Mouse (Mus musculus) thymus, postnatal 10 days (tissue): ENCODE data around the gene Suco.

Experiments
- DNase-seq, 2 experiments: peaks; one replicate each; pipeline ENCODE4 v3.0.0; 2021; ENCODE audit warnings: low spot score in 2 of 2

The Suco gene

DNA sequence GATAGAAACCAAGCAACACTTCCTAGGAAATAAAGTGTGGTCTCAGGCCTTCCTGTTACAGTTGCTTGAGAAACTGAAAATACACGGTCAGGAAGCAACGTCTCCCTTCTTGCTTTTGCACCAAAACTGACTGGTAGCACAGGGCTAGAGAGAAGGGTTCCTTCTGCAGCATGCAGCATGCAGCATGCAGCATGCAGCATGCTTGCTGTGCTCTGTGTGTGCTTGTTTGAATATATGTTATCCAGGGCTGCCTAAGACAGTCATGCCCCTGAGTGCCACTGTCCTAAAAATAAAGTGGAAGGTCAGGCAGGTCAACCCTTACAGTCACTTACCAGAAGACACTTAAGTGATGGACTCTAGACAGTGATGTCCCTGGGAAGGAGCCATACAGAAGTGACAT, 17.6 kb upstream of the Suco start:
- no peak for DNase-seq

DNA sequence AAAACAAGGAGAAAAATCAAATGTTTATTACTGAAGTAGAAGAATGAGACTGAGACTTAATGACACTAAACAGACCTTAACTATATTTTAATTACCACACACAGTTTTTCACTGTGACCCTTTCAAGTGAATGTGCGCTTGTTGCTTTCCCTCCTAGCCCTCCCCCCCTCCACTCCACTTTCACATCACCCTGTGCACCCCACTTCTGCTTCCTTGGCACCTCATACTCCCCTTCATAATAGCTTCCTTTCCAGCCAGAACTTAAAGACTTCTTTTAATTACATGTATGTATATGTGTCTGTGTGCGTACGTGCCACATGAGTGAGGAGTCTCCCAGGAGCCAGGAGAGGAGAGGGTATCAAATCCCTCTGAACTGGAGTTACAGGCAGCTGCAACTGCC, 12.3 kb upstream of the Suco start:
- no peak for DNase-seq

DNA sequence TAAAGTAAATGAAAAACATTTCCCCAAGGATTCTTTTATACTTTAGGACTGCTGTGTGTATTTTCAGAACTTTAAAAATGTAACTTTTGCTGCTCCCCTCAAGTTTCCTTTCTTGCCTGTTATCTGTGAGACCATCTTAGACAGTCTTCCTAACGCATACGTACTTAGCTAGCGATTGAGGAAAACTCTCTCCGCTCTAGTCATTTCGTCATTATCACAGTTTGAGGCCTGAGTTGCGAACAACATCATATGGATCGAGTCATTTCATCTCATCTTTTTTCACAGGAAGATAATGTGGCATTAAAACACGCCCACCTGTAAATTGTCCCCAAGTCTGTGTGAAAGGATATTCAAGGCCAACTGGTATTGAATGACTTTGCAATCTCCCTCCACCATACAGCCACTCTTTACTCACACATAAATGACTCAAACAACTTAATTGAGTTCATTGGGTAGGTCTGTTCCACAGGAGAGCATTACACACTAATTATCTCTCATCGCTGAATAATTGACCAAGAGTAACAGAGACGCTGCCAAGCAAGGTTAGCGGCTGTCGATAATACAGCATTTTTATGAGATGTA, 11.3 kb upstream of the Suco start:
- DNase-seq: no peak

DNA sequence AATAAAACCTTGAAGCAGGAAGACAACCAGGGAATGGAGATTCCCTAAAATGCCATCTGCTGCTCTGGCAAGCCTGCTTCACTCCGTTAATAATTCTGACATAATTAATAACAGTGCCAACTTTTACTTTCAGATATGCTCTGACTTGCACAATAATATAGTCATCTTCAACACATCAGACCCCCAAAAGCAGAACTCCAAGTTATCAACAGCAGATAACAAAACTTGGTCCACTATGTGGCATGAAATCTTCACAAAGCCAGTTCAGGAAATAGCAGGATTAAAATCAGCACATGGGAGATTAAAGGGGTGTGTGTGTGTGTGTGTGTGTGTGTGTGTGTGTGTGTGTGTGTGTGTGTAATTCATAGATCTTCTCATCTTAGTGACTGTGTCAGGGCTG, 9.3 kb upstream of the Suco start:
- DNase-seq: no peak

DNA sequence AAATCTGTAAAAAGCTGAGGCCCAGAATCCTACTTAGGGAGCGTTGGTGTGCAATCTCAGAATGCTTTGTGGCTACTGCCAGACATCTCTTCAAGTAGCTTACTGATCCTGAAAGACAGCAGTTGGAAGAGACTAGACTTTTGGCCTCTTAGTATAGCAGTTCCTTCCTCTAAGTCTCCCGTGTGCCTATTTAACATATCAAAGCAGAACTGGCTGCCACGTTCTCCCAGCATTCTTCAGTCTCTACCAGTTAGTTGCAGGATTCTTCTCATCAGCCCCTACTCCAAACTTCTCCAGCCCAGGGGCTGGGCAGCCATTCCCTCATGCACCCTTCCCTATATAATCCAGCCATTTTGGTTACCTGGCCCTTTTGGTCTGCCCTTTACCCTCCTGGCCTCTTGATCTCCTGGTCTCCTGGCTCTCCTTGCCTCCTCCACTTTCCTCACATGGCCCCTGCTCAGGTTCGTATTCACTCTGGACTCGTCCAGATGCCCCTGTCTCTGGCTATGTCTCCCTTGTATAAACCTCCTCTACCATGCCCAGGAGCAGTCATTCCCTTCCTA, 1.2 kb upstream of the Suco start:
- DNase-seq: no peak

DNA sequence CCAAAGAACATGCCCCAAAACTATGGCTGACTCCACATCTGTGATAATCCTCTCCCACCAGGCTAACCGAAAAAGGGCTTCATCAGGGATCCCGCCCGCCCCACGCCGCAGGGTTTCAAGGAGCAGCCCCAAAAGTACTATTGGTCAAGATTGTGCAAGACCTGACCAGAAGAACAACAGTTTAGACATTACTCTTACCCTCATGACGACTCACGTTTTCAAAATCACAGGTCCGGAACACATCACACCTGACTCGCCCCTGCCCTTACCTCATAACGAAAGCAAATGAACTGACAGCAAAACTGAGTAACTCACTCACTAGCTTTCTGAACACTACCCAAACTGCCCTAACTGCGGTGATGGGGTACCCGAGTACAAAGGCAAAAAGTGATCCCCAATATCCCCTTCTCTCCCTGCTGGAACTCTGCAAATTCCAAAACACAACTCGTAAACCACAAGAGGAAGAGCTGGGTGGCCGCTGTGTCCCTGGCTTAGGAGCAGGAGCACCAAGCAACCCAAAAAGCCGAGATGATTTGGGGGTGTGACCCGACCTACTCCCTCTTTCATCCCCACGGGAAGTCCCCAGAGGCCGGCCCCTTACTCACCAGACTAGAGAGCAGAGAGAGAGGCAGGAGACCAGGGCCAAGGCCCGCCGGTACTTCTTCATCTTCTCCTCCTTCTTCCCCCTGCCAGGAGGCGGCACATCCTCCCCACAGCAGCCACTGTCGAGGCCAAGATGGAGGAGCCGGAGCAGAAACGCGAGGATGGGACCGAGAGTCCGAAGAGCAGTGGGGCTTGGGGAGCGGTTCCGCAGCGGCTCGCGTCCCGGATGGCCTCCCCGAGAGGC, 553 bp downstream of the Suco start:
- DNase-seq: peak; percentile 9 to 11

DNA sequence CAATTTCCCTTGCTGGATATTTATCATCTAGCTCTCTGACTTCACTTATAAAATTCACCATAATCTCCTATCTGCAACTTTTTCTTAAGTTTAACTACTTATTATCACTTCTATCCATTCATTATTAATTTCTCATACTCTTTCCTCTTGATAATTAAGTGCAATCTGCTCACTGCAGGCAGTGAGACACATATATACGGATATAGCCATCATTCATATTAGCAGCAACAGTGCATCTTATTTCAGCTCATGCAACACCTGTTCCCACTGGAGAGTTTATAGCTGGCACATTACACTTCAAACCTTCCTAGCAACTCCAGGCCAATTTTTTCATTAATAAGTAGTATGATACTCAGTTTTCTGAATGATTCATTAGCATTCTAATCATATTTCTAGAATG, 7.1 kb downstream of the Suco start:
- DNase-seq: no peak

DNA sequence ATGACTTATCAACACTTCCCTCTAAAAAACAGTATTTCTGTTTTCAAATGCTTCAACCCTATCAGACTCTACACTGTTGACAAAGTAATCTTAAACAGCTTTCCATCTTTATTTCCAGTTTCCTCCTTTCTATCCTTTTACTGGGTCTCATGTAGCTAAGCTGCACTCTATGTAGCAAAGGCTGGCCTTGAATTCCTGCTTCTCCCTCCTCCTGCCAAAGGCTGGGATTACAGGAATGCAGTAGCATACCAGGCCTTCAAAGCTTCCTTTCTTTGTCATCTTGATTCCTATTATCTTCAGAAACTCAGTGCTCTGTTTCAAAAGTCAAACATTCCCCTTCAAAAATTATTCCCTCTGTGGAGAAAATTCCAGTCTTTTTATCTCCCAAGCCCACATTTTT, 8.1 kb downstream of the Suco start:
- no peak for DNase-seq

DNA sequence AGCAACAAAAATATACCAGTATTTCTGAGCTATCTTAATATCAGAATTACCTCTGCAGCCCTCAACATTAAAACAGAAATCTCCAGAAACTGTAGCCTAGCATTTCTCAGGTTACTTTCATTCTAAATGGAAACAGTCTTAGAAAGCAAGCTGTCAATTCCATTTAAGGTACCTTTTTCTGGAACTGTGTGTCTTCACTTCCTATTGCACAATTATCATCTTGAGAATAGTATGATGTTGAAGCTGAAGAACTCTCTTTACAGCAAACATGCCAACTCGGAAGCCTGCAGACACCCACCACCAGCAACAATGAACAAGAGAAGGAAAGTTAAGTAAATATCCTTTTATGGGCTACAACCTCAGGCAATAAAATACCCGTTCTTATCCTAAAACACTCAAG, 12.7 kb downstream of the Suco start:
- DNase-seq: no peak

DNA sequence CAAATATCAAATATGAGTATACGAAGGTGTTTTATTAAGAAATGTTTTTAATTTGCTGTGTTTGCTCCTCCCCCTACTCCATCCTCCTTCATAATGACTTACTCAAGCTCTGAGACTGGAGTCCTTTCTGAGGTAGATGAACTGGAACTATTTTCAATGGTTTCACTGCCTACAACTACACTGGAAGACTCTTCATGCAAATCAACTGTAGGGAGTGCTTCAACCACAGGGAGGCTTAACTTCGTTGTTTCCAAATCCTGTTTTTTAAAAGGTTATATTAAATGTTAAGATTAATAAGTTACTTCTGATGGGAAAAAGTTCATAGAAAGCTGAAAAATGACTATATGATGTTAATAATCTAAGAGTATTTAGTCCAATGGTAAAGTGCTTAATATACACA, 17.2 kb downstream of the Suco start:
- DNase-seq: no peak

DNA sequence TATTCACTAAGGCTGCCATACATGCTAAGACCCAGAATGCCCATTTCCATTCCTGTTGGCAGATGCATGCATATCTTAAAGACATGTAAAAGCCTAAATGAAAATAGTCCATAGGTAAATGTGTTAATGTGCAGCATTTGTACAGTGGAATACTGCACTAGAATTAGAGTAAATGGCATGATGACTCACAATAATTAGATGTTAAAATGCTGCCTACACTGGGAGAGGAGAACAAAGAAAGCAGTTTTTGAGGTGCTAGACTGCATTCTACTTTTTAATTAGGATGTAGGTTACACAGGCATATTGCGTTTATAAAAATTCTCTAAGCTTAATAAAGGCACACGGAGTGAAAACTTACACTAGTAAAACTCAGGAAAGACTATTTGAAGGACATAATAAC, 49.8 kb downstream of the Suco start:
- DNase-seq: no peak

DNA sequence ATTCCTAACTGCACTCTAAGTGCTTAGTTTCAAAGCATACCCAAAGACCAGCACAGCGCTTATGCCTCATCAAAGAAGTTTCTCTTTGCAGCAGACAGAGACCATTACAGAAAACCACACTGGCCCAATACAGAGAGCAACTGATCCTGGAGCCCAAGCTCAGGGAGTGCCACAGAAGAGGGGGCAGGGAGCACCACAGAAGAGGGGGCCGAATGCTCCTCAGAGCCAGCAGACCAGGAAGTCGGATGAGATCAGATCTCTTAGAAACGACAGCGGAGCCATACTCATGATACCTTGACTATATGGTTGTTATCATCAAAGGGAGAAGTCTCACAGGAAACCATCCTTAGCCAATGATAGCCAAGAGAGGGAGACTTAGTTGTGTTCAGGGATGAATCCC, 67.1 kb downstream of the Suco start:
- no peak for DNase-seq

DNA sequence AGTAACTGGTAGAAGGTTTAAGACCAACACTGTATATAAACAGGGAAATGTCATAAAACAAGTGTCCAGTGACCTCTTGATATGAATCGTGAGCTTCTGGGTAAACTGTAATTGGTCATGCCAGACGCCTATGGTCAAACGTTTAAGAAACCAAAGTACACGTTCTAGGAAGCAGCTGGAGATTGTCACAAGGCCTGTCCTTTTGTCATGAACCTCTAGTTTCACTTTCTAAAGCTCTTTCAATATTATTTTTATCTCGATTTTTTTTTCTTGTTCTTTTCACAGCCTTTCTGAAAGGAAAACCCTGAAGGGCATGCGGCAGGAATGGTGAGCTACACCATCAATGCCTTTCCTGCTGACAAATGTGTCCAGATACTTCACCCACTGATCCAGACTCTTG, 67.5 kb downstream of the Suco start:
- no peak for DNase-seq

DNA sequence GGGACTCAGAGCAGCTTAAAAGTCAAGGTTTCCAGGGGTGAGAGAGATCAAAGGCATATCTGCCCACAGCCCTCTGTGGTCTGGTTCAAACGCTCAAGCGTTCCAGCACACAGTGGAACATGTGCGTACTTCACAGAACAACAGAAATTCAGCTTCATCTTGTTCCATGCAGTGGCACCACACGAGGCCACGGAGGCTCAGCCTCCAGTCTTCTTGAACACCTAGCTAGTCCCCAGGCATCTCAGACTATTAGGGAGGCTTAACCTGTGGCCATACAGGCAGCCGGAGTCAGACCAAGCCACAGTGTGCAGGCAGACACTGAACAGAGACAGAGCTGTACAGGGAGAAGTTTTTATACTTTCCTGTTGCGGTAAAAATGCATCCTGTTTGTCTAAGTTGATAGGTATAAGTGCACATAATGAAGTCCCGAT, 71.9 kb downstream of the Suco start:
- no peak for DNase-seq

DNA sequence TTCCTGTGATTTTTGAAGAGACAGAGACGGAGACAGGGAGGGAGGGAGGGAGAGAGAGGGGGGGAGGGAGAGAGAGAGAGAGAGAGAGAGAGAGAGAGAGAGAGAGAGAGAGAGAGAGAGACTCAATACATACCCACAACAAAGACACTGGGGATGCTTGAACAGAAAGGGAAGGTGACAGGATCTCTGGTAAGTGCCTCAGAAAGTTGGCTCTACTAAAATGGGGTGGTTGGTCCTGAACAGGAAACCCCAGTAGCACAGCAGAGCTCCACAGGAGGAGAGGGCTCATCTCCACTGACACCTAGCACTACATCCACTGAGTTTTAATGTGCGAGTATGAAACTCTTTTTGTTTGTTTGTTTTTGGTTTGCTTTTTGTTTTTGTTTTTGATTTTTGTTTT, 75.2 kb downstream of the Suco start:
- DNase-seq: no peak

DNA sequence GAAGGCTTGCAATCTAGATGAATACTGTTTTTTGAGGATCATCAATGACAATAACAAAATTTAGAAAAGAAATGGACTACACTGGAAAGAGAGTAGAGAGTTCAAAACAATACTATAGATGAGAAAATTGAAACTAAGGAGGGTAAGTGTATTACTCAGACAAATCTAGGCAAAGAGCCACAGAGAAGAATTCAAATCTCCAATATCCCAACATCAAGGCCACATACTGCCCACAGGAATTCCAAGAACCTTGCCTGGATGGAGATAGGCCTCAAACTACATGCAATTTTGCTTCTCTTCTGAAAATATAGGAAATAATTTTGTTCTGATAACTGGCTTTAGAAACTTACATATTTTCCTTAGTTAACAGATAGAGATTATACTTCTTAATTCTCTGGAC, 76.2 kb downstream of the Suco start:
- no peak for DNase-seq

DNA sequence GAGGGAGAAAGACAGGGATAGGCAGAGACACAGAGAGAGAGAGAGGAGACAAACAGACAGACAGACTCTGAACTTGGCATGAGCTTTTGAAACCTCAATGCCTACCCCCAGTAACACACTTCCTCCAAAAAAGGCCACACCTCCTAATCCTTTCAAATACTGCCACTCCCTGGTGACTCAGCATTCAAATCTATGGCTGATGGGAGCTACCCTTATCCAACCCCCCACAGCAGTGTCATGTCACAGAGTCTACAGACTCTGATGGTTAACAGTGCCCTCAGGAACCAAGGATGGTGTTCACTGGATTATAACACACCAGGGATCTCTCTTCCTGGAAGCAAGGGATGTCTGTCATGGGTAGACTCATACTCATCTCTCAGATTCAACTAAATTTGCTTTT, 76.7 kb downstream of the Suco start:
- no peak for DNase-seq

DNA sequence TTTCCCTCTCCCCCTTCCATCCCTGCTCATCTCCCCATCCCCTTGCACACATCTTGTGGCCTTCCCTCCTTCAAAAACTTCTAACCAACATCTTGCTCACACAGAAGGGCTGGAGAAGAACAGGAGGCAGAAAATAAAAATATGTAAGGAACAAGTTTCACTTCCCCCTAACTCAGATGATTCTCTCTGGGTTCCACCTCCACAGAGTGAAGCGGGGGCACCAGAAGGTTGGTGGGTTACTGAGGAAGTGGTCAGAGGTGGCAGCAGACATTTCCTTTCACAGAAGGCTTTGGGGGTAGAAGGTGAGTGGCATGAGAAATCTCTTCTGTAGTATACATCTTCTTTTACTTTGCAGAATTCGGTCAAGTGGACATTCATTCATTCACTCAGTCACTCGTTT, 77.6 kb downstream of the Suco start:
- peak in 1 of 2 experiments; percentile 27 for DNase-seq

DNA sequence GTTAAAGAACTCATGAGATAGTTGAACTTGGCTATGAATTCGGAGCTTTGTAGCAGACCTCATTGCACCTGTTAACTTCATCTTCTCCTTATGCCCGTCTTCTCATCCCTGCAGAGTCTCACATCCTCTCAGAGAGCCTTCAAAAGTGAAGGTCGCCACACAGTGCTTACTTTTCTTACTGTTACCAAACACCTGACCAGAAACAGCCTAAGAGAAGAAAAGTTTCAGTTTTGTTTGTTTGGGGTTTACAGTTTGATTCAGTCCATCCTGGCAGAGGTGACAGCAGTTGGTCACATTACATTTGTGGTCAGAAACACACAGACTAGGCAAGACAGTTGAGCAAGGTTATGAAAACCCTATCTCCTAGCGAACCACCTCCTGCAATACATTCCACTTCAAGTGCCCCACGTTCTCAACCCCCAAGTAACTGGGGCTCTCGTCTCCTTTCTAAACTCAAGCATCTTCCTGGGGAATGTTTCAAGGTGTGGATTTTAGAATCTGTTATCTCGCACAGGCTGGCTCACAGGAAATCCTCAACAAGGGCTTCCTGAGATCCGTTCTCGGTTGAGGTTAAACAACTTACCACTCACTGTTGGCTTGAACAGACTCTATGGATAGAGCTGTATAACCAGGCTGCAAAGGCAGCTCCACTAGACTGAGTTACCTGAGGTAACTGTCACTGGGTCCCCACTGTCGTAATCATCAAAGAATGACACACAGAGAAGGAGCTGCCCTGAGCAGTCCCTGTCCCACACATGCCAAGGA, 81.9 kb downstream of the Suco start:
- DNase-seq: no peak

DNA sequence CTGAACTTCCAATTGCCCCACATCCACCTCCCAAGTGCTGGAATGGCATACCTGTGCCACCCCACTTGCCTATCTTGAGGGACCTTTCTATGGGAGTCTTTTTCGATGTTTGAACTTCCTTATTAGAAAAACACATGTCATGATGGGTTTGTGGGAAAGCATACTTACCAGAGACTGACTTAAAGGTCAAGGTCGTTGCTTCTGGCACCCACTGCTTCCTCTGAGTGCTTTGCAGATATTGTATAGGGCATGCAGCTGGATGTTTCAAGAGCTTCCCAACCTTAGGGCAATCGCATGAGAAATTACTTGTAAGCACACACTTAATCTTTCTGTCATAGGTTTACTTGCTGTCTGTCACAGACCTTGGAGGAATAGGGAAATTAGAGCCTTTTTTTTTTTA, 83.2 kb downstream of the Suco start:
- DNase-seq: no peak

DNA sequence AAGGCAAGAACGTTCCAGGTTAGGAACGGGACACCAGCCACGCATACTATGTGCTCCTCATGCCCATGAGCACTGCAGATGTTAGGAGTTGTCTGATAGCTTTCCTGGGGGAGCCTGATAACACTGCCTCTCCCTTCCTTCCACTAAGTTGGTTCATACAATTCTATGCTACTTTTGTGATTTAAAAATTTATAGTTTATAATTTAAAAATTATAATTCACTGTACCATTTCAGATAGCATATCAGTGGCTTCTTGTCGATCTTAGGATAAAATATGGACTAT, 83.9 kb downstream of the Suco start:
- DNase-seq: no peak

DNA sequence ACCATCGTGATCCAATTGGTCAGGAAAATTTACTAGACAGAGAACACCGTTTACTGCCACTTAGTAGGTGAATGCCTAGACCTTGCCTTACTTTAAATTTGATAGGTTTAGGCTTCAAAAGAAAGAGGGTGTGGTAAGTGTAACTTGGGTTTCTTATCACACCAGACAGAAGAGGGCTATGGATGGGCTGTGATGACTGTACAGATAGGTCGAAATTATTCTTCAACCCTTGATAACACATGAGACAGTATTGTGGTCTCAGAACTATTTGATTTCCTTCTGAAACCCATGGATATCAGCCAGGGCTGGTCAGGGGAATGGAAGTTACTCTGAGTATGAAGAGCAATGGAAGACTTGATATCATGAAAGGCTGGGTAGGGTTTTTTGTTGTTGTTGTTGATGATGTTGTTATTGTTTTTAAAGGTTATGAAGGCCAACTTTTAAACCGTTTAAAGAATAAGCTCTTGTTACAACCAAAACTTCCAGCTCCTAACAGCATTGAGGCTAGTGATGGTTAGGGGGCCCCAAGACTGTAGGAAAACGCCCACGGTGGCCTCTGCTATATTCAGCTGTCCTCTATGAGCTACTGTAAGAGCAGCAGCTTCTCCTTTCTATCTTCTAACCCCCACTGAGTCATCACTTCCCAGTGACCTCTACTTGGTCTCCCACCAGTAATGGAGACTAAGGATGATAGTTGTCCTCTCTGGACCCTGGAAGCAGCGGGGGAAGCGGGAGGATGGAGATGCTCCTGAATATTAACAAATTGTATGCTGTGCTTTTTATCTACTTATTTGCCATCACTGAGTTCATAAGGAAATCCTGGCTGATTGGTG, 84.4 kb downstream of the Suco start:
- no peak for DNase-seq
